Mouse (Mus musculus): ENCODE data around the gene Map1lc3b.

Map1lc3b gene

DNA sequence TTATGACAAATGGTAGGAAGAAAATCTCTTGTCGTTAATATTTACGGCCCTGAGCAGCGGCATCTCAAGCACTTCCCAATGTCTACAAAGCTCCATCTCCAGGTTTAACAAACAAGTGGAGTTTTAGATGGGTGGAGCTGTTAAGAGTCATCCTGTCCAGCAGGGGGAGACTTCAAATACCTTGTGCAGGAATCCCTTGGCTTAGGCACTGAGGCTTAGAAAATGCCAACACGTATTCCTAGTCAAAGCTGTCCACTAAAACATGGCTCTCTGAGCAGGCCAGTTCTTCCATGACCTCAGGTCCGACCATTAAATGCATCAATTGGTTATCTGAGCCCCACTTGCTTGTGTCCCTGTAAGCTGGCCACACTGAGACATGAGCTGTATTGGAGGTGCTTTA is 17.5 kb downstream of the Map1lc3b start:
- 82% methylated on average over 5 of the region's 5 CpGs for WGBS

GRCm38 (mm10) chr8:121609251-121609650 is 19.1 kb downstream of the Map1lc3b start:
- WGBS, result 63% methylated on average over 15 of the region's 15 CpGs

DNA sequence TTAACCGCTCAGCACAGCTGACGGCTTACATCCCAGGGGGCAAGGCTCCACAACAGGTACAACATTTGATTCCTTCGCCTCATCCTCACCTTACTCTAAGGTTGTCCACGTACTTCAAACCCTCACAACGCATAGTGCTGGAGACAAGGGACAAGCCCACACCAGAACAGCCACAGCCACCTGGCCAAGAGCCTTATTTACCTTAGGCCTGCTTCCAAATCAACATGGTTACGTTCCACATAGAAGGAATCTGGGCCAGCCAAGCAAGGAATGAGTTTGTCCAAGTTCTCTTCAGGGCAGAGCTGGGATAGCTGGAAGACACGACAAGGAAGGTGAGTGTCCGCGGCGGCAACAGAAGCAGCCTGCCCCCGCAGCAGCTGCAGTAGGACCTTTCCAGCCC is 19.8 kb downstream of the Map1lc3b start:
- 63% methylated on average over 11 of the region's 11 CpGs for WGBS

DNA sequence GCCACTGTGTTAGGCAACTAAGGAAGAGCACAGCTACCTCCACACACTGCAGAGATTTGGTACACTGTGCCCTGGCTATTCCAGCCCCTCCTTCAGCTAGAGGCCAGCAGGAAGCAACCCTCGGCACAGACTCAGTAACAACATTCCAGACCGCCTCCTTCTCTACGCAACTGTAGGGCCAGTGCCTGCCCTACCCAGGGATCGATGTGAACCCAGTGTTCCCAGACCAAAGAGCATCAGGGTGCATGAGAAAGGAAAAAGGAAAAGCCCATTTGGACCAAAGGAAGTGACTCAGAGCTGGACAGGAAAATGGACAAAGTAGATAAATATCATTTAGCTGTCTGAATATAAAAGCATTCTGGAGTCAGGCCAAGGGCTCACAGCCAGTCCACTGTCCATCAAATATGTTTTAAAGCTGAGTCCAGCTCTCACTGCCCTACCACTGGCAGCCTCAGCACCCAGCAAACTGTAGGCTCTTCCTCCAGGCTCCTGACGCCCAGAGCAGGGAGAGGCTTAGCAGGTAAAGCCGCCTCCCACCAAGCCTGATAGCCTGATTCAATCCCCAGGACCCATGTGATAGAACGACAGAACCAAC is 29.3 kb downstream of the Map1lc3b start:
- 49% methylated on average over 7 of the region's 7 CpGs for WGBS

DNA sequence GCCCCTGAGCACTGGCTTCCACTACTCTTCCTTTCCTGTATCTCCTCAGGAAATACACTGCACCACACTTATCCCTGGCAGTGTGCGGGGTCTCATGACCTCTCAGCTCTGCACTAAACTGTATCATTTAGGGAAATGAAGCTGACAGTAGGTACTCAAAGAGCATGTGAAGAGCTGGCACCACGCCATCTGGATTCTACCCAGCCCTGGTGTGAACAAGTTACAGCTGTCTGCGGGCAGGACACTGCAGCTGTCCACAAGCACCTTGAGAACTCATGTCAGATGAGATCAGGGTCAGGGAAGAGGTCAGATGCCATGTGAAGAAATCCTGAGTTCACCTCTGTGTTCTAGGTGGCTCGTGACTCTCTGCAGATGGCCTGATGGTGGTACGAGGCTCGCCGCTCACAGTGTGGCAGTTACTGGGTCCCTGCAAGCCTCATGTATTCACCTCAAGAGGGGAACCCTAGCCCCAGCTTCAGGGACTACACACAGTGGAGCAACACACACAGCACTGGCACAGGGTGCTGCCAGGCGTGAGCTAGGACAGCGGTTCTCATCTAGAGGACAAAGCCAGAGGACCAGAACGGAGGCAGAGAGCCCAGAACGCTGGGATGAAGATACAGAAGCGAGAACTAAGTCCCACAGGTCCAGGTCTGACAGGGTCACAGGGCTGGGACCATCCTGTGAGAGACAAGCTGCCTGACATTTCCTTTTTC is 30.8 kb downstream of the Map1lc3b start:
- WGBS, result 73% methylated on average over 12 of the region's 12 CpGs

- WGBS, result 19% methylated on average over 1 of the region's 1 CpGs
These were observed 31.7 kb downstream of the Map1lc3b start for GRCm38 (mm10) chr8:121621879-121622278.

- WGBS, result 31% methylated on average over 8 of the region's 8 CpGs
These were observed 32.9 kb downstream of the Map1lc3b start for GRCm38 (mm10) chr8:121623043-121623442.

- WGBS, result 65% methylated on average over 4 of the region's 4 CpGs
These were observed 38.5 kb downstream of the Map1lc3b start for GRCm38 (mm10) chr8:121628681-121629080.

GRCm38 (mm10) chr8:121631645-121632071 is 41.5 kb downstream of the Map1lc3b start:
- WGBS, result 48% methylated on average over 7 of the region's 7 CpGs

GRCm38 (mm10) chr8:121632401-121632800 is 42.2 kb downstream of the Map1lc3b start:
- 66% methylated on average over 5 of the region's 5 CpGs for WGBS

GRCm38 (mm10) chr8:121635534-121635933 is 45.4 kb downstream of the Map1lc3b start:
- 57% methylated on average over 6 of the region's 6 CpGs for WGBS

DNA sequence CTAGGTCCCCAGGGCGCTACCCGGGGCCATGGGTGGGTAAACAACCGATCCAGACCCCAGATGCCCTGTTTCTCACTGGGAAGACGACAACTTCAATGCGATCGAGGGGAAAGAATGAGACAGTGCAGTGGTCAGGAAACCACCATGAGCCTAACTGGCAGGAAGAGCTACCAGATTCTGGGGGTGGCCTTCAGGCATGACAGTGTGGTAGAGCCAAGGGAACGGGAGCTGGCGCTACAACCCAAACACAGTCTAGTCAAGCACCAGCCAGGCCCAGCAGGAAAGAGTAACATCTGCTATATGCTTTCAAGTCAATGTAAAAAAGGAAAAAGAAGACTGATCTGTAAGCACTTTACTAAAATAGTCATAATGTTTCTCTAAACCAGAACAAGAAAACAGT is 46.0 kb downstream of the Map1lc3b start:
- WGBS, result 54% methylated on average over 8 of the region's 8 CpGs

DNA sequence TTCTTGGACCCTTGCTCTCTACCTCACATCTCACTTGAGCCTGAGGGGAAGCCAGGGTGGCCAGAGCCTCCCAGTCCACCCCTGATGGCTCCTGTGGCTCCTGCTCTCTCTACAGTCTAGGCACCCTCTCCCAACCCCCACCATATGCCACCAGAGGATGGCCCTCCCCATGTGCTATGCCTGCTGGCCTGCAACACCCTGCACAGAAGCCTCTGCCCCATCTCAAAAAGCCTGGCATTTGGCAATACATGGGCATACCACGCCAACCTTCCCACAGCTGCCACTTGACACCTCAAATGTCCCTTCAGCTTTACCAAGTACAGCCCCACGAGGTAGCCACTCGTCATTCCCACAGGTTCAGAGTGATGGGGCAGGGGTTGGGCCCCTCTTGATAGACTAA is 52.6 kb downstream of the Map1lc3b start:
- 54% methylated on average over 3 of the region's 3 CpGs for WGBS

GRCm38 (mm10) chr8:121643384-121643783 is 53.2 kb downstream of the Map1lc3b start:
- 12% methylated on average over 11 of the region's 11 CpGs for WGBS

DNA sequence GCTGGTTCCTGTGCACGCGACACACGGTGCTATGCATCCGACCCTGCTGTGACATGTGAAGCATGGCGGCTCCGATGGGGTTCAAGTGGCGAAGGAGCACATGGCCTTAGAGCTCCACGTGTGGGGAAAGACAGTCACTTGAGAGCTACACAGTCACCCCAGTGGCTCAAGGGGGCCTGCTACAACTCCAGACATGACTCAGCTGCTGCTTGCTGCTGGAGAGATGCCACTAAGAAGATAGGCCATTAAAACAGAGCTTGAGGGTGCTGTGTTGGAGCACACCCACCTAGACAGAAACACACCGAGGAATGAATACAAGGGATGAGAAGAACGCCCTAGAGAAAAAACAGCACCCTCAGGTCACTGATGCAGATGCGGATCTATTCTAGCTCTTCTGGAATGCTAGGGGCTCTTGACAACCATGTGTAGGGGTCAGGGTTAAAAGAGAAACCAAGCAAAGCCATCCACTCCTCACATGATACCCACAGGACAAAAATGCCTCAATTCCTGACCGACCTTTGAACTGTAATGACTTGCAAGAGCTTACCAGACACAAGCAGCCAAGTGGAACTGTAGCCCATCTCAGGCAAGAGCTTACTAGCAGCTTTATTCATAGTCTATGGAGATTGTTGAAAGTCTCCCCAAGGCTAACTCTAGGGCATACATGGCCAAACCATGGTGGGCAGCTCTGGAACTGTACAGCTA is 57.5 kb downstream of the Map1lc3b start:
- 71% methylated on average over 12 of the region's 12 CpGs for WGBS
